Mouse (Mus musculus) forebrain, embryonic 14.5 days (tissue): ENCODE measurements around the gene Optn. TPM values are rescaled to one million over a fixed set of nuclear protein-coding genes. Genes with fewer than 3 reads are reported as not detected.

Experiments
- ATAC-seq: fragments of 200-750 bp; cut with Nextera tagmentation; 2 replicates; pipeline ENCODE4 v1.8.0; 2017; ENCODE audit warnings: mild to moderate bottlenecking, moderate library complexity
- DNase-seq: peaks from one replicate; pipeline ENCODE4 v3.0.0-alpha.2; 2015; ENCODE audit warnings: low spot score
- H3K27ac ChIP-seq: fragments of 300-500 bp; sonication (generic); 2 replicates; pipeline ENCODE4 v1.5.1; 2014; ENCODE audit warnings: low read depth, mild to moderate bottlenecking, control low read depth, low read length, moderate library complexity
- H3K27me3 ChIP-seq: fragments of 300-500 bp; sonication (generic); replicated peaks from 2 replicates; pipeline ENCODE4 v1.6.1; 2014; ENCODE audit warnings: low read length, control low read depth, mixed read lengths; ENCODE audit not compliant: control insufficient read depth, insufficient read depth
- H3K36me3 ChIP-seq: fragments of 300-500 bp; sonication (generic); 2 replicates; pipeline ENCODE4 v1.6.1; 2014; ENCODE audit warnings: low read length, control low read depth; ENCODE audit not compliant: control insufficient read depth, insufficient read depth
- H3K4me1 ChIP-seq: fragments of 300-500 bp; sonication (generic); 2 replicates; pipeline ENCODE4 v1.6.1; 2014; ENCODE audit warnings: antibody characterized with exemption, low read length, control low read depth; ENCODE audit not compliant: control insufficient read depth, insufficient read depth
- H3K4me2 ChIP-seq: fragments of 300-500 bp; sonication (generic); 2 replicates; pipeline ENCODE4 v1.6.1; 2014; ENCODE audit warnings: mild to moderate bottlenecking, control low read depth, low read length
- H3K4me3 ChIP-seq: fragments of 300-500 bp; sonication (generic); 2 replicates; pipeline ENCODE4 v1.5.1; 2014; ENCODE audit warnings: low read depth, low read length, control low read depth
- H3K9ac ChIP-seq: fragments of 300-500 bp; sonication (generic); 2 replicates; pipeline ENCODE4 v1.6.1; 2014; ENCODE audit warnings: mild to moderate bottlenecking, low read length, control low read depth, moderate library complexity
- H3K9me3 ChIP-seq: fragments of 300-500 bp; sonication (generic); replicated peaks from 2 replicates; pipeline ENCODE4 v1.6.1; 2016; ENCODE audit warnings: low read length, control low read depth, mixed read lengths; ENCODE audit not compliant: control insufficient read depth
- WGBS: fragments of 180-500 bp; shearing (Covaris S2); extraction: QIAGEN DNeasy Blood & Tissue Kit; methylation state at CpG from one replicate; pipeline ENCODE4 v1.1.7; 2014; 5-methylcytosine and 5-hydroxymethylcytosine counted together
- polyA plus RNA-seq: library from polyadenylated mRNA; unstranded; fragments of >200 nt; fragmentation: Nextera tagmentation; extraction: Ambion mirVana; gene quantifications from 2 replicates; pipeline ENCODE4 v1.2.1, GENCODE M21; 2014

Gene Optn
- polyA plus RNA-seq, 1 experiment from 2014 or later, result 4.5 TPM

GRCm38 (mm10) chr2:5037390-5037789 lies 26.5 kb downstream of the Optn start:
- H3K9me3 ChIP-seq, result no peaks in the 10 kb centered on the region
- H3K27me3 ChIP-seq, result no peaks in the 10 kb centered on the region
- H3K36me3 ChIP-seq, result no peaks in the 10 kb centered on the region
- no peak overlapping the region for H3K9ac ChIP-seq
- no peak overlapping the region for H3K4me3 ChIP-seq
- no peak for ATAC-seq
- 14% methylated on average over 3 of the region's 3 CpGs for WGBS
- peaks cover 8% of the 10 kb centered on the region for H3K4me1 ChIP-seq
- H3K4me2 ChIP-seq, result no peak overlapping the region
- no peak overlapping the region for H3K27ac ChIP-seq
- DNase-seq, result no peak

DNA sequence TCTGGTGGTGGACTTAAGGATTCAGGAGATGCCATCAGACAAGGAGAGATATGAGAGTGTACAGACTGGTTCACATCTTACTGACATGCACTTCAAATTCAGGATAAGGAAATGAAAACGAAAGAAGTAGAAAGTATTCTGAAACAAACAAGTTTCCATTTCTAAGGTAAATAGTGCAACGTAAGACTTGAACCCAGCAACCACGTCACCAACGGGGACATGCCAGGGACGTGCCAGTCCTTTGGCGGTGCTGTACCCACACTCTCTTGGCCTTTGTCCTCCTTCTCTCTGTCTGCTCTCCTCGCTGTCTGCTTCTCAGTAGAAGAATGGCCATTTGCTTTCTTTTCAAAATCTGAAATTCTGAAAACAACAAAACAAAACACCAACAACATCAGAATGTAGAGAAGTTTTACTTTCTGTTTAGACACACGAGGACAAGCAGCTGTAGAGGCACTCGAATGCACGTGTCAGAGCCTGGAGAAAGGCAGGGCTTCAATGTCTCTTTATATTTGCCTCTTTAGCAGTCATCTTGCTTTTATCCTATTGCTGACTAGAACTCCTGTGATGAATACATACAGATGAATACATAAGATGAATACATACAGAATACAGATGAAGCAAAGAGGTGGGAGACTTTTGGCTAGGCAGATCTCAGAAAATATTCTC lies 27.3 kb downstream of the Optn start:
- H3K27me3 ChIP-seq, result no peaks in the 10 kb centered on the region
- no peak overlapping the region for H3K9ac ChIP-seq
- H3K9me3 ChIP-seq, result no peaks in the 10 kb centered on the region
- H3K4me1 ChIP-seq, result peaks cover 8% of the 10 kb centered on the region
- H3K4me3 ChIP-seq, result no peak overlapping the region
- DNase-seq, result no peak
- ATAC-seq, result no peak
- no peak overlapping the region for H3K27ac ChIP-seq
- no peaks in the 10 kb centered on the region for H3K36me3 ChIP-seq
- H3K4me2 ChIP-seq, result no peak overlapping the region
- 69% methylated on average over 10 of the region's 10 CpGs for WGBS

GRCm38 (mm10) chr2:5035241-5035640 lies 28.6 kb downstream of the Optn start:
- ATAC-seq (no peak), DNase-seq (no peak)
- WGBS, result 82% methylated on average over 9 of the region's 9 CpGs

DNA sequence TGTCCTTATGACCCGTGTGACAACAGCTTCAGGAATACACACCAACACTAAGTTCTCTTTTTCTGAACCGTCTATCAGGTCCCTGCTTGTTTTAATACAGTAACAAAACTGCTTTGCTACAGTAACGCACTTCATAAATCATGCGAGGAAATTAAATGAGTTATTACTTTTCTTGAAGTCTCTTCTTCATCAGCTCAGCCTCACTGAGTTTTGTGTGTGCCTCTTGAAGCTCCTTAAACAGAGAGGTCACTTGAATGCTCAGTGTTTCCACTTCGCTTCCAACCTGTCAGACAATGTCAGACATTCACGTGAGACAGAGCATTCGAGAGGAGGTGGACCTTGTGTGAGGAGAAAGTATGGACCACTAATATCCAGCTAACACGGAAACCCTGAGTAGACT lies 29.1 kb downstream of the Optn start:
- H3K4me1 ChIP-seq, result peaks cover 8% of the 10 kb centered on the region
- no peak overlapping the region for H3K27ac ChIP-seq
- no peak overlapping the region for H3K9ac ChIP-seq
- DNase-seq (no peak), ATAC-seq (no peak)
- H3K4me2 ChIP-seq, result no peak overlapping the region
- no peak overlapping the region for H3K4me3 ChIP-seq
- 86% methylated on average over 8 of the region's 8 CpGs for WGBS
- H3K36me3 ChIP-seq, result no peaks in the 10 kb centered on the region
- H3K9me3 ChIP-seq, result no peaks in the 10 kb centered on the region
- H3K27me3 ChIP-seq, result no peaks in the 10 kb centered on the region

More at GRCm38 (mm10) chr2:5035241-5035640, 28.6 kb downstream of the Optn start:
- H3K4me1 ChIP-seq, result peaks cover 8% of the 10 kb centered on the region
- H3K4me2 ChIP-seq, result no peak overlapping the region
- no peak overlapping the region for H3K4me3 ChIP-seq
- no peaks in the 10 kb centered on the region for H3K27me3 ChIP-seq
- H3K9me3 ChIP-seq, result no peaks in the 10 kb centered on the region
- no peak overlapping the region for H3K9ac ChIP-seq
- H3K27ac ChIP-seq, result no peak overlapping the region
- H3K36me3 ChIP-seq, result no peaks in the 10 kb centered on the region

DNA sequence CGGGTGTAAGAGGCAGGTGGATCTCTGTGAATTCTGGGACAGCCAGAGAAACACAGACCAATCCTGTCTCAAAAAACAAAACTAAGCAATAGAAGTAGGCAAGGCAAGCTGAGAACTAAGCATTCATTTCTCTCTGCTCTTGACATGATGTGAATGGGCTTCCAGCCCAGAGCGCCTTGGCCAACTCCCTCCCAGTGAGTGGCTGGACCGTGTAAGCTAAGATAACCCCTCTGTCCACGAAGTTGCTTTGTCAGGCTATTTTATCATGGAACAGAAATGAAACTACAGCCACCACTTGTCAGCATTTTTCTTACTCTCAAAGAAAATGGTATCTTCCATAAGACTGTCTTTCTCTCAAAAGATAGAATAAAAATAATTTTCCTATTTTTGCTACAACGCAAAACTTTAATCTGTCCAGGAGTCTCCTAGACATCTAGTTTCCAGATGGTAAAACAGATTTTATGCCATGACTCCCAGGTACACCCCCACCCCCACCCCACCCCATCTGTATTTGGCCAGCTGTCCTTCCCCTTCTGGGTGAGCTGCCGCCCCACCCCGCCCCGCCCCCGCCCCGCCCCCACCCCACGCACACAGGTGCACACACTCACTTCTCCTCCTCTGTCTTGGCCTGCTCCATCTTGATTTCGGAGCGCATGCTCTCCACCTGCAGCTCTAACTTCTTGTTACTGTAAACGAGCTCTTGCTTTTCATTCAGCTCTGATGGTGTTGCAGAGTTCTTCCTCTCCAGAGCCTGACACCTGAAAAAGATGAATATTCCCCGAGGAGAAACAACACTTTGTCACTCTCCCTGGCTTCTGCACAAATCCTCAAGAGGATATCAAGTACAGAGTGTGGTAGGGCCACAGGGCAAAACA lies 30.1 kb downstream of the Optn start:
- H3K9ac ChIP-seq, result no peak overlapping the region
- H3K9me3 ChIP-seq, result no peaks in the 10 kb centered on the region
- no peaks in the 10 kb centered on the region for H3K27me3 ChIP-seq
- H3K27ac ChIP-seq, result no peak overlapping the region
- H3K4me1 ChIP-seq, result peaks cover 8% of the 10 kb centered on the region
- no peak overlapping the region for H3K4me3 ChIP-seq
- ATAC-seq (no peak), DNase-seq (no peak)
- H3K4me2 ChIP-seq, result no peak overlapping the region
- 60% methylated on average over 15 of the region's 15 CpGs for WGBS
- no peaks in the 10 kb centered on the region for H3K36me3 ChIP-seq

DNA sequence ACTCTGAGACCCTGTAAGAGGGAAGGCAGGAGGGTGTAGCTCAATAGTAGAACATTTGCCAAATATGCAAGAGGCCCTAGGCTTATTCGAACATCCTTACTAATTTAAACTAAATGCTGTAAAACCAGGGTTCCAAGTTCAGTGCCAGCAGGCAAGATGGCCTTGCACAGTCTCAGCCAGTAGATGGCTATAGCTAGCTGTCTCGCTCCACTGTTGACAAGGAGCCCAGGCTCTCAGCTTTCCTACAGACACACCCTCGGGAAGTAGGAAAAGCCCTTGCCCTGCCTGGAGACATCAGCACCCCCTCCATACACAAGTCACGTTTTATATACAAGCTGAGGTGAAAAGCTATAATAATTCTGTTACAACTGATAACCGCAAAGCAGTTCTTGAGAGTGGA lies 31.2 kb downstream of the Optn start:
- 84% methylated on average over 5 of the region's 5 CpGs for WGBS
- ATAC-seq (no peak), DNase-seq (no peak)
- Histone ChIP-seq H3K4me3 (no peak overlapping the region), H3K9ac (no peak overlapping the region), H3K9me3 (no peaks in the 10 kb centered on the region), H3K27me3 (no peaks in the 10 kb centered on the region), H3K27ac (no peak overlapping the region), H3K4me2 (no peak overlapping the region), H3K36me3 (no peaks in the 10 kb centered on the region), H3K4me1 (peaks cover under 1% of the 10 kb centered on the region; the same call in 1 of the 2 replicates)

- H3K4me3 ChIP-seq, result no peak overlapping the region
- DNase-seq (peak; percentile 31), ATAC-seq (no peak)
- no peak overlapping the region for H3K27ac ChIP-seq
- H3K27me3 ChIP-seq, result no peaks in the 10 kb centered on the region
- WGBS, result 81% methylated on average over 7 of the region's 7 CpGs
- H3K9me3 ChIP-seq, result no peaks in the 10 kb centered on the region
- H3K9ac ChIP-seq, result no peak overlapping the region
- no peaks in the 10 kb centered on the region for H3K36me3 ChIP-seq
- H3K4me1 ChIP-seq, result no peaks in the 10 kb centered on the region
- H3K4me2 ChIP-seq, result no peak overlapping the region
These were observed 32.6 kb downstream of the Optn start for GRCm38 (mm10) chr2:5031215-5031614.

DNA sequence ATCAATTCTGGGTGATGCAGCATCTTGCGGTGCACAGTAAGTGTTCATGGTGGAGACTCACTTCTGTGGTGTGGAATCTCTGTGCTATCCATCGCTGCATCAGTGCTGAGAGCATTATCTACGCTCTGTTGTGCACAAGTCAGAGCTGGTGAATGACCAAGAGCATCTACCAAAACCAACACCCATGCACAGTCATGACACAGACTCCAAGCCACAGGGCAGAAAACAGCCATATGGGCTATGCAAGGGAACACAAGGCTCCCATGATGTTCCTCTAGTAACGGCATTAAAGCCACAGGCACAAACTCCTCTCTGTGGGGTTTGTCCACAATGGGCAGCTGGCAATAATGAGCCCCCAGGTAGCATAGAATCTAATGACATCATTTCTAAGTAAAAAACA lies 34.0 kb downstream of the Optn start:
- Histone ChIP-seq H3K9ac (no peak overlapping the region), H3K4me3 (no peak overlapping the region), H3K4me1 (no peaks in the 10 kb centered on the region), H3K4me2 (no peak overlapping the region), H3K27ac (no peak overlapping the region), H3K9me3 (no peaks in the 10 kb centered on the region), H3K27me3 (no peaks in the 10 kb centered on the region), H3K36me3 (no peaks in the 10 kb centered on the region)
- 89% methylated on average over 4 of the region's 4 CpGs for WGBS
- no peak for ATAC-seq
- DNase-seq, result no peak

DNA sequence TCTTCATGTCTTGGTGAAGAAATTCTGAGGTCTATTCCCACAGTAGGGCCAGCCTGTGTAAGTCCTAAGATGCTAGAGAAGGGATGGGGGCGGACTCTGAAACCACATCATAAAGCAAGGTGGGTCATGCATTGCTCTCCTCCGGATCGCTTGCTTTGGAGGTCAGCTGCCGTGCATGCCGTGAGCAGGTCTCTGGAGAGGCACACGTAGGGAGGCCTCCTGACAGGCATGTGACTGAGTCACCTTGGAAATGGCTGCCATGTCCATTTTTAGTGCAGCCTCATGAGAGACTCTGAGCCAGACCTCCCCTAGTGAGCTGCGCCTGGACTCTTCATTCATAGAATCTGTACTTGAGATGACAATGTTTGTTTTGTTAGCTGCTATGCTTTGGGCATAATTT lies 35.8 kb downstream of the Optn start:
- no peaks in the 10 kb centered on the region for H3K36me3 ChIP-seq
- H3K27ac ChIP-seq, result no peak overlapping the region
- ATAC-seq (no peak), DNase-seq (no peak)
- H3K9ac ChIP-seq, result no peak overlapping the region
- no peak overlapping the region for H3K4me2 ChIP-seq
- no peaks in the 10 kb centered on the region for H3K4me1 ChIP-seq
- WGBS, result 91% methylated on average over 7 of the region's 7 CpGs
- H3K4me3 ChIP-seq, result no peak overlapping the region
- H3K27me3 ChIP-seq, result no peaks in the 10 kb centered on the region
- H3K9me3 ChIP-seq, result no peaks in the 10 kb centered on the region
